Mouse (Mus musculus): Measurements from ENCODE around the gene Gm10799. TPM values are rescaled to one million over a fixed set of nuclear protein-coding genes. Genes with fewer than 3 reads are reported as not detected.
"Not testable (repeated sequence)": the region's sequence is repeated elsewhere in the genome, so short reads cannot be mapped to it uniquely, and the experiment has no call there.

Gene Gm10799
- polyA plus RNA-seq, 1 experiment: not detected

- Histone ChIP-seq H3K27me3 (ENCODE audit: control insufficient read depth, insufficient read depth, insufficient read length) (no peaks in the 10 kb centered on the region), H3K79me2 (ENCODE audit: control insufficient read depth, insufficient read depth) (no peaks in the 10 kb centered on the region), H3K4me2 (ENCODE audit: low read depth) (no peak overlapping the region), H3K36me3 (ENCODE audit: control insufficient read depth, insufficient read depth) (no peaks in the 10 kb centered on the region), H3ac (ENCODE audit: control insufficient read depth, insufficient read length) (no peak overlapping the region), H3K4me3 (no peak overlapping the region)
- TF ChIP-seq POLR2A (IDR thresholded peaks at IDR 0.05; ENCODE audit: insufficient read length, low read depth): no peak
- no peak for TF ChIP-seq E2F4 (IDR thresholded peaks at IDR 0.05; ENCODE audit: insufficient read depth)
- no peak for TF ChIP-seq USF1 (IDR thresholded peaks at IDR 0.05; ENCODE audit: low read depth)
- TF ChIP-seq CEBPB (IDR thresholded peaks at IDR 0.05; ENCODE audit: insufficient read depth, poor library complexity, severe bottlenecking): no peak
- no peak for TF ChIP-seq MYOD1 (IDR thresholded peaks at IDR 0.05; ENCODE audit: control insufficient read depth in 1 of 3, insufficient read length in 2 of 3, low read depth in 2 of 3)
- no peak for TF ChIP-seq REST (IDR thresholded peaks at IDR 0.05; ENCODE audit: insufficient read depth, insufficient read length)
- TF ChIP-seq POLR2AphosphoS2 (IDR thresholded peaks at IDR 0.05; ENCODE audit: insufficient read length, low read depth): no peak
- no peak for TF ChIP-seq TCF3 (IDR thresholded peaks at IDR 0.05; ENCODE audit: insufficient read length, low read depth)
- TF ChIP-seq MYOG (IDR thresholded peaks at IDR 0.05; ENCODE audit: control insufficient read depth in 1 of 3, insufficient read depth in 1 of 3, insufficient read length in 2 of 3, low read depth in 2 of 3): no peak
- TF ChIP-seq TCF12 (IDR thresholded peaks at IDR 0.05; ENCODE audit: insufficient read depth, poor library complexity, severe bottlenecking): no peak
- no peak for TF ChIP-seq SRF (IDR thresholded peaks at IDR 0.05; ENCODE audit: control insufficient read depth, insufficient read length, low read depth)
- no peak for TF ChIP-seq MAX (IDR thresholded peaks at IDR 0.05; ENCODE audit: low read depth)
Measured at GRCm38 (mm10) chr2:104109528-104109927, 41.2 kb upstream of the Gm10799 start.

- H3ac ChIP-seq (ENCODE audit: control insufficient read depth, insufficient read length); H3K27me3 ChIP-seq (ENCODE audit: control insufficient read depth, insufficient read depth, insufficient read length); H3K4me2 ChIP-seq (ENCODE audit: low read depth); H3K4me3 ChIP-seq; H3K36me3 ChIP-seq (ENCODE audit: control insufficient read depth, insufficient read depth); H3K79me2 ChIP-seq (ENCODE audit: control insufficient read depth, insufficient read depth): not testable (repeated sequence)
Measured at GRCm38 (mm10) chr2:104109021-104109420, 40.7 kb upstream of the Gm10799 start.

DNA sequence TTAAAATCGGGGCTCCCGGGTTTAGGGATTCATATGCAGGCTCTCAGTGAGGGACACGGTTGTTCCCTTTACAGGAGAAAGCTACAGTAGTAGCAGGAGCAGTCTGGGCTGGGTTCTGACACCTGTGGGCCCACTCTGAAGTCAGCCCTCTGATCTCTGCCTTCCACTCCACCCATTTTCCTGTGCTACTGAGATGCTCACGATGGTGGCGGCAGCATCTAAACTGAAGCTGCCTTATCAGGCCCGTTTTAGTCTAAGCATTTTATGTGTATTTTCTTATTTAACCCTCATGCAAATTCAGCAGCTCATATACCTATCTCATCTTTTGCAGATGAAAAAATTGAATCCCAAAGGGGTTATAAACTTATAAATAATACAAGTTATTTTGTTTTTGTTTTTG, 36.5 kb upstream of the Gm10799 start:
- TF ChIP-seq MAX (IDR thresholded peaks at IDR 0.05; ENCODE audit: low read depth): no peak
- no peak for TF ChIP-seq REST (IDR thresholded peaks at IDR 0.05; ENCODE audit: insufficient read depth, insufficient read length)
- no peak overlapping the region for H3K4me3 ChIP-seq
- no peak overlapping the region for H3K4me2 ChIP-seq (ENCODE audit: low read depth)
- H3K36me3 ChIP-seq (ENCODE audit: control insufficient read depth, insufficient read depth): no peaks in the 10 kb centered on the region
- no peaks in the 10 kb centered on the region for H3K27me3 ChIP-seq (ENCODE audit: control insufficient read depth, insufficient read depth, insufficient read length)
- H3ac ChIP-seq (ENCODE audit: control insufficient read depth, insufficient read length): no peak overlapping the region
- no peaks in the 10 kb centered on the region for H3K79me2 ChIP-seq (ENCODE audit: control insufficient read depth, insufficient read depth)

DNA sequence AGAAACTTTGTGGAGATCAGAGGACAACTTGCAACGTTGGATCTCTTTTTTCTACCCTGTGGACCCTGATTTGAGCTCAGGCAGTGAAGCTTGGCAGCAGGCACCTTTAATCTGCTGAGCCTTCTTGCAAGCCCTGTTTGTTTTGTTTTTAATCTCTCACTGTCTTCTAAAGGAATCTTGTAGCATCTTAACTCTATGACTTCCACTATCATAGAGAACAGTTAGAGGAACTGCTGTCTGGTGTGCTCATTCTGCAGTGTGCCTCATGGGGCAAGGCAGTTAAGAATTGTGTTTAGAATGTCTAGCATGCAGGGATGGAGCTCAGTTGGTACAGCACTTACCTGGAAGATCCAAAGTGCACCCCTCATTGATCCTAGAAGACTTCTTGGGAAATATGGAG, 31.6 kb upstream of the Gm10799 start:
- H3K27me3 ChIP-seq (ENCODE audit: control insufficient read depth, insufficient read depth, insufficient read length): no peaks in the 10 kb centered on the region
- H3K4me2 ChIP-seq (ENCODE audit: low read depth): no peak overlapping the region
- no peaks in the 10 kb centered on the region for H3K36me3 ChIP-seq (ENCODE audit: control insufficient read depth, insufficient read depth)
- no peak overlapping the region for H3ac ChIP-seq (ENCODE audit: control insufficient read depth, insufficient read length)
- TF ChIP-seq MYOG (IDR thresholded peaks at IDR 0.05; ENCODE audit: control insufficient read depth in 1 of 3, insufficient read depth in 1 of 3, insufficient read length in 2 of 3, low read depth in 2 of 3) (no peak), TCF12 (IDR thresholded peaks at IDR 0.05; ENCODE audit: insufficient read depth, poor library complexity, severe bottlenecking) (no peak), MYOD1 (IDR thresholded peaks at IDR 0.05; ENCODE audit: control insufficient read depth in 1 of 3, insufficient read length in 2 of 3, low read depth in 2 of 3) (no peak), MAX (IDR thresholded peaks at IDR 0.05; ENCODE audit: low read depth) (no peak), REST (IDR thresholded peaks at IDR 0.05; ENCODE audit: insufficient read depth, insufficient read length) (no peak), E2F4 (IDR thresholded peaks at IDR 0.05; ENCODE audit: insufficient read depth) (no peak)
- H3K4me3 ChIP-seq: no peak overlapping the region
- no peaks in the 10 kb centered on the region for H3K79me2 ChIP-seq (ENCODE audit: control insufficient read depth, insufficient read depth)

GRCm38 (mm10) chr2:104099231-104099585, 30.9 kb upstream of the Gm10799 start:
- TF ChIP-seq MAX (IDR thresholded peaks at IDR 0.05; ENCODE audit: low read depth) (no peak), CEBPB (IDR thresholded peaks at IDR 0.05; ENCODE audit: insufficient read depth, poor library complexity, severe bottlenecking) (no peak), TCF12 (IDR thresholded peaks at IDR 0.05; ENCODE audit: insufficient read depth, poor library complexity, severe bottlenecking) (no peak), SRF (IDR thresholded peaks at IDR 0.05; ENCODE audit: control insufficient read depth, insufficient read length, low read depth) (no peak), E2F4 (IDR thresholded peaks at IDR 0.05; ENCODE audit: insufficient read depth) (no peak), POLR2A (IDR thresholded peaks at IDR 0.05; ENCODE audit: insufficient read length, low read depth) (no peak), MYOG (IDR thresholded peaks at IDR 0.05; ENCODE audit: control insufficient read depth in 1 of 3, insufficient read depth in 1 of 3, insufficient read length in 2 of 3, low read depth in 2 of 3) (no peak), MYOD1 (IDR thresholded peaks at IDR 0.05; ENCODE audit: control insufficient read depth in 1 of 3, insufficient read length in 2 of 3, low read depth in 2 of 3) (no peak), USF1 (IDR thresholded peaks at IDR 0.05; ENCODE audit: low read depth) (no peak), TCF3 (IDR thresholded peaks at IDR 0.05; ENCODE audit: insufficient read length, low read depth) (no peak), POLR2AphosphoS2 (IDR thresholded peaks at IDR 0.05; ENCODE audit: insufficient read length, low read depth) (no peak), REST (IDR thresholded peaks at IDR 0.05; ENCODE audit: insufficient read depth, insufficient read length) (no peak)
- H3K27me3 ChIP-seq (ENCODE audit: control insufficient read depth, insufficient read depth, insufficient read length): no peaks in the 10 kb centered on the region
- no peak overlapping the region for H3K4me2 ChIP-seq (ENCODE audit: low read depth)
- H3K4me3 ChIP-seq: no peak overlapping the region
- no peaks in the 10 kb centered on the region for H3K79me2 ChIP-seq (ENCODE audit: control insufficient read depth, insufficient read depth)
- no peaks in the 10 kb centered on the region for H3K36me3 ChIP-seq (ENCODE audit: control insufficient read depth, insufficient read depth)
- H3ac ChIP-seq (ENCODE audit: control insufficient read depth, insufficient read length): no peak overlapping the region
